Mouse (Mus musculus) liver, adult 2 months (tissue): ENCODE measurements at regions not wholly inside any gene's neighbourhood (a gene's known extent, or its start where the extent isn't known, plus 50 kb on each side); places are given as distances from the start of the nearest gene placed in this dataset.

Experiments
- CTCF ChIP-seq: fragments of 200-500 bp; IDR thresholded peaks from 2 replicates; pipeline ENCODE4 v1.5.1; 2011; ENCODE audit warnings: low read depth, low read length, control low read depth
- POLR2A ChIP-seq: fragments of 200-500 bp; IDR thresholded peaks from 2 replicates; pipeline ENCODE4 v1.6.1; 2011; ENCODE audit warnings: low read length, control low read depth; ENCODE audit not compliant: insufficient read depth; ENCODE audit errors: extremely low read depth

GRCm38 (mm10) chr16:71693464-71693863, 614.6 kb upstream of the Robo1 start:
- TF ChIP-seq CTCF (no peak), POLR2A (no peak)
